Mouse (Mus musculus) adrenal gland, postnatal 14 days (tissue): ENCODE data around the gene Pom121l2. TPM values are rescaled to one million over a fixed set of nuclear protein-coding genes. Genes with fewer than 3 reads are reported as not detected.

ENCODE experiments used
- microRNA-seq, 2 experiments: library from miRNA; unstranded; fragments of <30 nt; microRNA quantifications; one replicate each; pipeline ENCODE4 v1.2.0; 2021
- total RNA-seq: library from RNA; stranded (reverse); gene quantifications from 2 replicates; pipeline ENCODE4 v1.2.3, GENCODE M21; 2021

Gene Pom121l2
- total RNA-seq, 1 experiment from 2014 or later = not detected

Small RNA genes lying within 50 kb of the gene (microRNA-seq; reads per million reads assigned to microRNA genes)
- gene Gm44390 = 0 to 0.43 reads per million in 2 experiments

Other genes starting within 250 kb of the Pom121l2 start
- 35.2 and 49.4 TPM in 2 replicates for gene Hist1h4j, start 246.1 kb upstream of the Pom121l2 start, total RNA-seq
- gene Hist1h4k, start 230.7 kb upstream of the Pom121l2 start, total RNA-seq = 468 and 533 TPM in 2 replicates
- 72.0 and 91.7 TPM in 2 replicates for gene Hist1h2ak, start 227.4 kb upstream of the Pom121l2 start, total RNA-seq
- 127 and 142 TPM in 2 replicates for gene Hist1h2bn, start 227.1 kb upstream of the Pom121l2 start, total RNA-seq
- 129 and 152 TPM in 2 replicates for gene Hist1h1b, start 200.6 kb upstream of the Pom121l2 start, total RNA-seq
- gene Hist1h3i, start 197.8 kb upstream of the Pom121l2 start, total RNA-seq = 215 and 253 TPM in 2 replicates
- 38.5 and 43.6 TPM in 2 replicates for gene Hist1h2an, start 194.0 kb upstream of the Pom121l2 start, total RNA-seq
- 68.9 and 94.7 TPM in 2 replicates for gene Hist1h2bp, start 193.7 kb upstream of the Pom121l2 start, total RNA-seq
- 128 and 131 TPM in 2 replicates for gene Hist1h2bq, start 171.0 kb upstream of the Pom121l2 start, total RNA-seq
- not detected in 2 replicates for gene Hist1h2ao, start 170.7 kb upstream of the Pom121l2 start, total RNA-seq
- gene Hist1h4m, start 169.4 kb upstream of the Pom121l2 start, total RNA-seq = 417 and 512 TPM in 2 replicates
- 37.8 and 56.1 TPM in 2 replicates for gene Hist1h4n, start 149.0 kb upstream of the Pom121l2 start, total RNA-seq
- 319 and 352 TPM in 2 replicates for gene Hist1h2ap, start 147.7 kb upstream of the Pom121l2 start, total RNA-seq
- 132 and 133 TPM in 2 replicates for gene Hist1h2br, start 147.5 kb upstream of the Pom121l2 start, total RNA-seq
- 1.3 and 1.7 TPM in 2 replicates for gene Zfp184, start 36.1 kb upstream of the Pom121l2 start, total RNA-seq
- 0.74 TPM in 1 of 2 replicates, not detected in the other for gene Prss16, start 28.5 kb downstream of the Pom121l2 start, total RNA-seq
- 203 and 342 TPM in 2 replicates for gene Hist1h2ah, start 54.4 kb downstream of the Pom121l2 start, total RNA-seq
- 207 and 301 TPM in 2 replicates for gene Hist1h2bk, start 54.7 kb downstream of the Pom121l2 start, total RNA-seq
- gene Hist1h4i, start 60.2 kb downstream of the Pom121l2 start, total RNA-seq = 104 and 144 TPM in 2 replicates
- gene Hist1h2ag, start 61.8 kb downstream of the Pom121l2 start, total RNA-seq = 114 and 174 TPM in 2 replicates
- gene Hist1h2bj, start 62.0 kb downstream of the Pom121l2 start, total RNA-seq = 118 and 165 TPM in 2 replicates
- not detected in 2 replicates for gene Vmn1r188, start 103.2 kb downstream of the Pom121l2 start, total RNA-seq
- not detected in 2 replicates for gene Vmn1r189, start 124.6 kb downstream of the Pom121l2 start, total RNA-seq
- not detected in 2 replicates for gene Vmn1r191, start 202.8 kb downstream of the Pom121l2 start, total RNA-seq
- gene Vmn1r192, start 209.9 kb downstream of the Pom121l2 start, total RNA-seq = not detected in 2 replicates
- not detected in 2 replicates for gene Vmn1r193, start 242.0 kb downstream of the Pom121l2 start, total RNA-seq